Mouse (Mus musculus) lung, adult 2 months (tissue): ENCODE results near the gene Hipk2.

Source experiments
- CTCF ChIP-seq: fragments of 200-500 bp; IDR thresholded peaks from 2 replicates; pipeline ENCODE4 v1.5.1; 2011; ENCODE audit warnings: mild to moderate bottlenecking, low read length, control low read depth; ENCODE audit not compliant: insufficient read depth
- POLR2A ChIP-seq: fragments of 200-500 bp; IDR thresholded peaks from 2 replicates; pipeline ENCODE4 v1.6.1; 2011; ENCODE audit warnings: low read depth, mild to moderate bottlenecking, control low read depth, low read length, borderline replicate concordance; ENCODE audit errors: extremely low read depth

DNA sequence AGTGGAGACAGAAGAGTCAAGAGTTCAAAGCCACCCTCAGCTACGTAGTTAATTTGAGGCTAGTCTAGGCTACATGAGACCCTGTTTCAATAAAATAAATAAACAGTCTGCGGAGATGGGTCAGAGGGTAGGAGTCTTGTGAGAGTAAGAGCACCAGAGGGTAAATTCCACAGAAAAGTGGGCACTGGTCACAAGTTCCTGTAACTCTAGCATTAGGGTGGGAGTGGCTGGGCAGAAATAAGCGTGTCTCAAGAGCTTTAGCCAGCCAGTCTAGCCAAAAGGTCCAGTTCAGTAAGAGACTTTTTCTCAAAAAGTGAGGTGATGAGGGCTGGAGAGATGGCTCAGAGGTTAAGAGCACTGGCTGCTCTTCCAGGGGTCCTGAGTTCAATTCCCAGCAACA, 17.6 kb upstream of the Hipk2 start:
- TF ChIP-seq CTCF (no peak), POLR2A (no peak)
